Mouse (Mus musculus): Measurements from ENCODE around the gene Adat2.

- no peak for TF ChIP-seq GATA1 (IDR thresholded peaks at IDR 0.05; ENCODE audit: borderline replicate concordance, low read length)
- TF ChIP-seq CTCF (IDR thresholded peaks at IDR 0.05; ENCODE audit: low read depth, low read length), result no peak
These were observed 17.9 kb upstream of the Adat2 start for GRCm38 (mm10) chr10:13534751-13535150.

Measured in G1E (cell line).